Mouse (Mus musculus) 3T3-L1 (cell line): ENCODE measurements around the gene Man1a.

Source experiments
- DNase-seq: peaks from one replicate; pipeline ENCODE4 v3.0.0-alpha.2; 2015; ENCODE audit warnings: low read depth, low spot score

The Man1a gene

DNA sequence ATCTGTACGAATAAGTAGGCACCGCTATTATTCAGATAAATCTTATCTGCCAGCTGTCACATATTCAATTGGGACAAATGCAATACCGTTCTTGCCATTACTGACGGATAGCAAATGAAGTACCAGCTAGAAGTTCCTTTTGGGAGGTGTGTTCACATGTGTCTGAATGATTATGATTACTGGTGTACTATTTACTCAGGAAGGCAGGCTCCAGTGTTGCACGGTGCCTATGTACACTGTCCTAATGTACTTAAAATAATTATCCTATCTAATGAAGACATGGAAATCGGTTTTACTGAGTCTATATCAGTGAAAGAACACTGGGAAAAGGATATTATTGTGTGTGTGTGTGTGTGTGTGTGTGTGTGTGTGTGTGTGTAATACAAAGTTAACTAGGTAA lies 160.7 kb downstream of the Man1a start:
- DNase-seq = no peak

DNA sequence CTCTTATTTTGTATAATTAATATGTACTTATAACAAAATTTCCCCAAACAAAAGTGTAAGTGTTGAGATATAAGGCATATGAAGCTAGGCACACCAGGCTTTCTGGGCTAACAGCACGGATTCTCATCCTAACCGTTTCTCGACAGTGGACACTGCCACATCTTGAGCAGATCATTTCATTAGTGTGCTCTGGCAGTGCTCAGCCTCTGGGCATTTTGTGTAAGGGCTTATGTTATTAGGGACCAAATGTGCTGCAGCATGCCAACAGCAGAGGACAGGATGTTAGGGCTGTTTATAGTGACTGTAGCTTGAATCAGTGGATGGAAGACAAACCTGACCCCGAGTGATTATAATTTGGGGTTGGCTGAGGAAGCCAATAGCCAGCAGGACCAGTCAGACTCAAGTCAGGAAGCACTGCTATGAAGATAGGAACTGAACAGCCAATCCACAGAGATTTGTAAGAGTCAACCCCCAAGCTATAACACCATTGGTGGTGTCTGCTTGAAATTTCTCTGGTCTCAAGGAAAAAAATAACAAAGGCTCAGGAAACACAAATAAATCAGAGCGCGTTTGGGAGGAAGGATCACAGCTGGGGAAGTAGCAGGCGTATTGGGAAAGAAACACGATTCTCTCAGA lies 161.3 kb downstream of the Man1a start:
- DNase-seq = no peak

DNA sequence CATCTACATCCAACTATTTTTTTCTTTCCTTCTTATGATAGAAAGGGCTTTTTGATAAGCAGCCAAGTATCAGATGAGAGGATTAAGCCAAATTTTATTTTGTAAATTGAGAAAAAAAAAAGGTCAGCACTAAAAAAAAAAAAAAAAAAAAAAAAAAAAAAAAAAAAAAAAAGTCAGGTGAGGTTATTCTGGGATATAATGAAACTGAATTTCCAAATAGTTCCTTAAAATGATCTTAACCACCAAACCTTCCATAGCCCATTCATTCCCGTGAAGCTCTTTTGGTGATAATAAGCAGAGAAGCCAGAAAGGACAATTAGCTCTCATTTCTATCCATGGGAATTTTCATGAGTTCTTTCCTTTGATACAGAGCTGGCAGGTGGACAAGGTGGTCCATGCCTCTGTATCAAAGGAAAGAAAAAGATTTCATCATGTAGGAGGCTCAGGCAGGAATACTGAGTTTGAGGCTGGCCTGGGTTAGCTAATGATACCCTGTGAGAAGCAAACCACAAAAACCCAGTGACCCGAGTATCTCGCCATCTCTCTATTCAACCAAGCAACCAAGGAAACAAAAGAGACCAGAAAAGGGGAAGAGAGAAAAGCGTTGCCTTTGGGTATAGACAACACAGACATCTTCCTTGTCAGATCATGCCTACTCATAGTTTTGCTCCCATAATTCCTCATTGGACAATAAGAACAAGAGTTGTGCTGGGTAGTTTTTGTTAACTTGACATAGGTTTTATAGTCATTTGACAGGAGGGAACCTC lies 162.7 kb downstream of the Man1a start:
- DNase-seq = no peak

DNA sequence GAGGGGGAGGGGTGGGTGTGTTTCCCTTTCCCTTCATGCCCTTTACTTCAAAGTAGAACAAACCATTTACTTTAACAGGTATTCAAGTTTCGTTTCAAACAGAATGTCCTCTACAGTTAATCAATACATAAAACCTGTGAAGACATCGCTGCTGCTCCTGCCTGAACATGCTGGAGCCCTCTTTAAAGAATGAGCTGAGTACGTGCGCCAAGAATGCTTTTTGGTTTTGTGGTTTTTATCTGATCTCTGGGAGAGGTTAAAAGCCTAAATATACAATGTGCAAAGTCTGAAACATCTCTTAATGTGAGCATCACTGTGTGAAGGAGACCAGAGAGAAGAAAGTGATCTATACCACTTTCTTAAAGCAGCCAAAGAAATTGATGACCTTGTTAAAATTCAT lies 186.9 kb downstream of the Man1a start:
- DNase-seq = peak; percentile 55

DNA sequence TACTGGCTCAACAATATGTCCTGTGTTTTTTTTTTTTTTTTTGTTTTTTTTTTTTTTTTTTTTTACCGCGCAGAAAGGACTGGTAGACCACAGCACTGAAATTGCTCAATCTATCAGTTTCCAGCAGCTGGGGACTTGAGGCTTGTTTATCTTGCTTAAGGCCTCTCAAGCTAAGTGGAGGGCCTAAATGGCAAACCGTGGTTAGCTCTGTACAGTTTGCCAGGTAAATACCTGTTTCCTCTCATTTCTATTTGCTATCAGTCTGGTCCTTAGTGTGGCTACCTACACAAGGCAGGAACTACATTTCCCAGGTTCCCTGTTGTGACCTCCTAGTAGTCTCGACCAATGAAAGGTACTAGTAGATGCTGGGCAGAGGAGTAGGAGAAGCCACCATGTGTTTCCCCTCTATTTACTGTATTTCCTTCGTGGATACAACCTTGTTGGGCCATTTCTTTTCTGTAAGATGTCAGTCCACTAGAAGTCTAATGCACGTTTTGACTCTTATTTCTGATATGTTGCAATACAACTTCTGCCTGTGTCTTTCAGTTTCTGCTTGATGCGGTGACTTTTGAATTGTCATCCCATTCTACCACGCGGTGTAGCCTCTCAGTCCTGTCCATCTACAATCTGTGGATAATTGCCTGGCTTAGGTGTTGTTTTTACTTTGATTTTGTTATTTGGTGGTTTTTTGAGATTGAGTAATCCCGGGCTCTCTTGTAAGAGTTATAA lies 187.9 kb downstream of the Man1a start:
- no peak for DNase-seq

DNA sequence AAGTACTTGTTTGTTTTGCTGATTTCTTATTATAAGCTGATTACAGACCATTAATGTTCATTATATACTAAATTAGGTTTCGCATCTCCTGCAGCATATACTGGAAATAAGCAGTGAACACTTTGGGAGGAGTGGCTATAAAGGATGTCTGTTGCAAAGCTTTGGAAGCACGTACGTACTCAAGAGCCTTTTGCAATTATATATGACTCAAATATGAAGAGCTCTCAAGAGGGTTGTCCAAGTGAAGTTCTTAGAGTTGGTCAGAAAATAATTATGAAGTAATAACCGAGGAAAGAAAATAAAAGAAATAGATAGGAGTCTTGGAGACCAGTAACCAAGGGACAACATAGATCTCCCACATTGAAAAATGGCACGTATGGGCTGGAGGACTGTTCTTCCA lies 189.9 kb downstream of the Man1a start:
- DNase-seq = no peak

DNA sequence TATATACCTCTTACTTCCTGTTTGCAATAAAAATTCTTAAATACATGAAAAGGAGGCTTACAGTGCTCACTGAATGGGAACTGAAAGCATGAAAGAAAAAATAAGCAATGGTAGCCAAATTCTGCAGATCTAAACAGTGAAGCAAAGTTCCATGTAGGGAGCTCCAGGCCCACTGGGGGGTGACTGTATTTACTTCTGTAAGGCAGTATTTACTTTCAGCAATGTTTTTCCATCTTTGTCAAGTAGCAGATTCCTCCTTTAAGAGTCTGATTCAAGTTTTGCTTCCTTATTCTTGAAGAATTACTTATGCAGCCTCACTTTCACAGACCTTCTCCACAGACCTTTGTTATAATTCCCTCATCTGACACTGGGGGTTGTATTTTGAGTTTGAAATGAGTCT lies 195.1 kb downstream of the Man1a start:
- DNase-seq = no peak

DNA sequence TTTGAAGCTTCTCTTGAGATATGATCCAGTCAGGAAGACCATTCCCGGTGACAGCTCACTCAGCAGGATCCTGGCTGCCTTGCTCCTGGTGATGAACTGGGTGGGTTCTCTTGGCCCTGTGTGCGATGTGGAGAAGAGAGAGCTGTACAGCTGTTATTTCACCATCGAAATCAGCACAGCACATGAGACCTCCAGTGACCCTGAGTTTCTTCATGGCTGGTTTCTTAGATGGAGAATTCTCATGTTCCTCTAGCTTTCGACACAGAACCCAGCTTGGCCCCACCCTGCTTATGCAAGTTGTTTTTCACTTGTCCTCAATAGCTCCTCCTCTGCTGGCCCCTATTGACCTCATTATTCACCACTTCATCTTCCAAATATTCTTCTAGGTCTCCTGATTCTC lies 200.5 kb downstream of the Man1a start:
- DNase-seq = no peak

DNA sequence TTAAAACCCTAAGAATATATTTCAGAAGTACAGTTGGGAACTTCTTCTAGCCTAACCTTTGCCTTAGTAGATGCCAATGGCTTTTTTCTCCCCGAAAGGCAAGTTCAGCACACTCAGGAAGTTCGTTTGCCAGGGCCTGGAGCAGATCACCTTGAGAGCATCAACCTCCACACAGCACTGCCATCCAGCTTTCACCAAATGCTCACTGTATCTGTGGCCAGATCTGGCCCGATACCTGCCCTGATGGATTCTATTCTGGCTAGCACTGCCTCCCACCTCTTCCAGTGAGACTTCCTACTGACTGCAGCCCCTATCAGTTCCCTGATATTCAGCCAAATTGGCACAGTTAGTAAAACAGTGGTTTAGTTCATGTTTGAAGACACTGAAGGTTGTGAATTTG lies 202.2 kb downstream of the Man1a start:
- no peak for DNase-seq

DNA sequence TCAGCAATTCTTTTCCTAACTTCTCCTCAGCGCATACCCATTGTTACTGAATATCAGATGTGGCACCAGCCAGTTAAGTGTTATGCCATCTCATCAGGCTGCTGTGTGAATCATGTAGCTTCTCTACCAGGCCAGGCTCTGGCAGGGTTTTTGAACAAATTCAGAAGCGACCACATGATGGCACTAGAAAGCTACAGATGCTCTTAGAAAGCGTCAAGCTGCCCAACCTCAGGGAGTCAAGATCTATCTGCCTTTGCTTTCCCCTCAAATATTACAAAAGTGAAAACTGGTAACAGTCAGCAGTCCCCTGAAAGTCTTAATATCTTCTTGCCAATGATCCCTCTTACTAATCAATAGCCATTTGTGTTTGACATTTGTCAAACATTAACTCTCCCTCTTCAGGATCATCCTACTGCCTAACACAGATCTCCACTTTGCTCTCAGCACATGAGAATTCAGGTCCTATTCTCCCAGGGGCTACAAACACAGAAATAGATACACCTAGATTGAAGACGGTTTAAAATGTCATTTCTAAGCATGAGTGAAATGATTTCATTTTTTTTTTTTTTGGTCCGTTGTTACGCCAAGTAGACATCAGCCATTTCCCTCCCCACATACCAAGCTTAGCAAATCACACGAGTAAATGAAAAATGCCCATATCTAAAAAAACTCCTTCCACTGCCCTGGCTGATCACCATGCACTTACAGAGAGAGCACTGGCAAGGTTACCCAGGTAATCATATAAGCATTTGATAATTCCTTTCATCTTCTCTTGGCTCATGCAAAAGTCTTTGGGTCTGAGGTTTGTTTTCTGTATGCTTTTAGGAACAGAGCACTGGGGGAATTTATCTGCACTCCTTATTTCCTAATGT lies 212.7 kb downstream of the Man1a start:
- DNase-seq = peak; percentile 84

DNA sequence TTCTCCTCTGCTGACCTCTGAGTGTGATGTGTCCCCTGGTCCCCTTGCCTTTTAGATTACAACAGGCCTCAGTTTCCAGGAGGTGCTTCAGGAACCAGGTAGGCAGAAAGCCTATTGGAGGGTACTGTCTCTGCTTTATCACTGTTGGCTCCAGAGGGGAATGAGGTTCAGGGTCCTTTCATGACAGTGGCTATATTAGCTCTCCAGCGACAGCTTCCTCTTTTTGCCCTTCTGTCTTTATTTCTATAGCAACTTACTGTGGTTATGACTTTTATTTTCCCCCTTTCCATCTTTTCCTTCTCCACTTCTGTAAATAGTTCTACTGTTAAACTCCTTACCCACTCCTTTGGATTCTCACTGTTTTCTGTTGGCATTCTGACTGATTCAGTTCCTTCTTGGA lies 216.5 kb downstream of the Man1a start:
- DNase-seq = no peak

DNA sequence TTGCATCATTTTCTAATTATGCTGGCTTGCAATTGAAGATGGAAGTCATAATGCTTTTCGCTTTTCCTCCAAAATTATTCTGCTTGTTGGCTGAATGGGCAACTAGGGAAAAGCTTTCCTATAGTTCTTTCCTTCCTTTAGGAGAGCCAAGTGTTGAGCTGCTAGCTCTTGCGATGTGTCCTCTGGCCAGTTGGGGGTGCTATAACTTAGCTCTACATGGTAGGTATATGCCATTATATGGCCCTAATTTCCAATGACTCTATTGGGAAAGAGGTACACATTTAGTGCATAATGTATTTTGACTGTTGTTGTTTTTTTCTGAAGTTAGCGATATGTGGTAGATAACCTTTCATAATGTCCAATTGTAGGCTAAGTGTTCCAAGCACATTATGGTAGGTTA lies 217.2 kb downstream of the Man1a start:
- DNase-seq = no peak
